Mouse (Mus musculus): ENCODE results near the gene Emc10. TPM values are rescaled to one million over a fixed set of nuclear protein-coding genes. Genes with fewer than 3 reads are reported as not detected.

The Emc10 gene
- polyA plus RNA-seq, 1 experiment from 2014 or later: 69.9 TPM

GRCm38 (mm10) chr7:44463056-44463425 is 33.3 kb downstream of the Emc10 start:
- Histone ChIP-seq H3K27me3 (ENCODE audit: control insufficient read depth, insufficient read depth, low read length) (peaks cover 56% of the 10 kb centered on the region), H3K36me3 (ENCODE audit: control insufficient read depth, insufficient read depth, low read length) (no peaks in the 10 kb centered on the region), H3K4me3 (replicated peaks; ENCODE audit: low read length) (no peak overlapping the region), H3K4me2 (ENCODE audit: low read depth, low read length) (peak overlapping the region; percentile 36; the same call in 1 of the 2 replicates), H3K27ac (ENCODE audit: low read length) (no peak overlapping the region), H3K9me3 (replicated peaks; ENCODE audit: control insufficient read depth, low read length) (no peaks in the 10 kb centered on the region), H3K9ac (ENCODE audit: low read length) (no peak overlapping the region), H3K4me1 (ENCODE audit: control insufficient read depth, insufficient read depth, low read length) (no peaks in the 10 kb centered on the region)
- ATAC-seq (ENCODE audit: insufficient read depth, low FRiP score): no peak
- 25% methylated on average over 8 of the region's 8 CpGs for WGBS

- ATAC-seq (ENCODE audit: insufficient read depth, low FRiP score): no peak
- Histone ChIP-seq H3K4me1 (ENCODE audit: control insufficient read depth, insufficient read depth, low read length) (no peaks in the 10 kb centered on the region), H3K27me3 (ENCODE audit: control insufficient read depth, insufficient read depth, low read length) (peaks cover 56% of the 10 kb centered on the region), H3K4me3 (replicated peaks; ENCODE audit: low read length) (peak overlapping the region; percentile 8), H3K9me3 (replicated peaks; ENCODE audit: control insufficient read depth, low read length) (no peaks in the 10 kb centered on the region), H3K36me3 (ENCODE audit: control insufficient read depth, insufficient read depth, low read length) (no peaks in the 10 kb centered on the region), H3K9ac (ENCODE audit: low read length) (no peak overlapping the region), H3K4me2 (ENCODE audit: low read depth, low read length) (peak overlapping the region; percentile 36; the same call in 1 of the 2 replicates), H3K27ac (ENCODE audit: low read length) (no peak overlapping the region)
- WGBS: 13% methylated on average over 70 of the region's 77 CpGs
These were observed 33.9 kb downstream of the Emc10 start for GRCm38 (mm10) chr7:44462218-44463055.

GRCm38 (mm10) chr7:44461503-44462217 is 34.7 kb downstream of the Emc10 start:
- ATAC-seq (ENCODE audit: insufficient read depth, low FRiP score): no peak

GRCm38 (mm10) chr7:44460767-44461502 is 35.4 kb downstream of the Emc10 start:
- no peak overlapping the region for H3K4me3 ChIP-seq (replicated peaks; ENCODE audit: low read length)
- no peak for ATAC-seq (ENCODE audit: insufficient read depth, low FRiP score)
- H3K36me3 ChIP-seq (ENCODE audit: control insufficient read depth, insufficient read depth, low read length): no peaks in the 10 kb centered on the region
- no peak overlapping the region for H3K9ac ChIP-seq (ENCODE audit: low read length)
- WGBS: 69% methylated on average over 31 of the region's 31 CpGs
- no peak overlapping the region for H3K27ac ChIP-seq (ENCODE audit: low read length)
- H3K4me2 ChIP-seq (ENCODE audit: low read depth, low read length): no peak overlapping the region
- no peaks in the 10 kb centered on the region for H3K9me3 ChIP-seq (replicated peaks; ENCODE audit: control insufficient read depth, low read length)
- H3K4me1 ChIP-seq (ENCODE audit: control insufficient read depth, insufficient read depth, low read length): no peaks in the 10 kb centered on the region
- peaks cover 56% of the 10 kb centered on the region for H3K27me3 ChIP-seq (ENCODE audit: control insufficient read depth, insufficient read depth, low read length)

More at GRCm38 (mm10) chr7:44461503-44462217, 34.7 kb downstream of the Emc10 start:
- H3K27me3 ChIP-seq (ENCODE audit: control insufficient read depth, insufficient read depth, low read length): peaks cover 56% of the 10 kb centered on the region
- H3K9ac ChIP-seq (ENCODE audit: low read length): no peak overlapping the region
- 44% methylated on average over 57 of the region's 57 CpGs for WGBS
- H3K27ac ChIP-seq (ENCODE audit: low read length): no peak overlapping the region
- H3K4me2 ChIP-seq (ENCODE audit: low read depth, low read length): no peak overlapping the region
- no peaks in the 10 kb centered on the region for H3K36me3 ChIP-seq (ENCODE audit: control insufficient read depth, insufficient read depth, low read length)
- no peak overlapping the region for H3K4me3 ChIP-seq (replicated peaks; ENCODE audit: low read length)
- no peaks in the 10 kb centered on the region for H3K4me1 ChIP-seq (ENCODE audit: control insufficient read depth, insufficient read depth, low read length)
- no peaks in the 10 kb centered on the region for H3K9me3 ChIP-seq (replicated peaks; ENCODE audit: control insufficient read depth, low read length)

GRCm38 (mm10) chr7:44460067-44460466 is 36.3 kb downstream of the Emc10 start:
- H3K4me3 ChIP-seq (replicated peaks; ENCODE audit: low read length): no peak overlapping the region

GRCm38 (mm10) chr7:44456302-44456701 is 40.0 kb downstream of the Emc10 start:
- Histone ChIP-seq H3K36me3 (ENCODE audit: control insufficient read depth, insufficient read depth, low read length) (no peaks in the 10 kb centered on the region), H3K4me3 (replicated peaks; ENCODE audit: low read length) (no peak overlapping the region), H3K27ac (ENCODE audit: low read length) (no peak overlapping the region), H3K9me3 (replicated peaks; ENCODE audit: control insufficient read depth, low read length) (no peaks in the 10 kb centered on the region), H3K4me1 (ENCODE audit: control insufficient read depth, insufficient read depth, low read length) (no peaks in the 10 kb centered on the region), H3K9ac (ENCODE audit: low read length) (no peak overlapping the region), H3K27me3 (ENCODE audit: control insufficient read depth, insufficient read depth, low read length) (peaks cover 15% of the 10 kb centered on the region), H3K4me2 (ENCODE audit: low read depth, low read length) (no peak overlapping the region)
- 80% methylated on average over 1 of the region's 1 CpGs for whole genome bisulfite sequencing
- ATAC-seq (ENCODE audit: insufficient read depth, low FRiP score): no peak

More at GRCm38 (mm10) chr7:44460067-44460466, 36.3 kb downstream of the Emc10 start:
- Histone ChIP-seq H3K9ac (ENCODE audit: low read length) (no peak overlapping the region), H3K27me3 (ENCODE audit: control insufficient read depth, insufficient read depth, low read length) (peaks cover 52% of the 10 kb centered on the region), H3K36me3 (ENCODE audit: control insufficient read depth, insufficient read depth, low read length) (no peaks in the 10 kb centered on the region), H3K4me1 (ENCODE audit: control insufficient read depth, insufficient read depth, low read length) (no peaks in the 10 kb centered on the region), H3K4me2 (ENCODE audit: low read depth, low read length) (no peak overlapping the region), H3K27ac (ENCODE audit: low read length) (no peak overlapping the region), H3K9me3 (replicated peaks; ENCODE audit: control insufficient read depth, low read length) (no peaks in the 10 kb centered on the region)
- WGBS: 68% methylated on average over 6 of the region's 6 CpGs
- ATAC-seq (ENCODE audit: insufficient read depth, low FRiP score): no peak

GRCm38 (mm10) chr7:44453256-44453655 is 43.1 kb downstream of the Emc10 start:
- Histone ChIP-seq H3K4me1 (ENCODE audit: control insufficient read depth, insufficient read depth, low read length) (no peaks in the 10 kb centered on the region), H3K4me2 (ENCODE audit: low read depth, low read length) (no peak overlapping the region), H3K4me3 (replicated peaks; ENCODE audit: low read length) (no peak overlapping the region), H3K27ac (ENCODE audit: low read length) (no peak overlapping the region), H3K9ac (ENCODE audit: low read length) (no peak overlapping the region), H3K9me3 (replicated peaks; ENCODE audit: control insufficient read depth, low read length) (no peaks in the 10 kb centered on the region), H3K27me3 (ENCODE audit: control insufficient read depth, insufficient read depth, low read length) (no peaks in the 10 kb centered on the region), H3K36me3 (ENCODE audit: control insufficient read depth, insufficient read depth, low read length) (no peaks in the 10 kb centered on the region)
- WGBS: 11% methylated on average over 3 of the region's 3 CpGs
- no peak for ATAC-seq (ENCODE audit: insufficient read depth, low FRiP score)

- H3K27me3 ChIP-seq (ENCODE audit: control insufficient read depth, insufficient read depth, low read length): peaks cover 53% of the 10 kb centered on the region
- no peaks in the 10 kb centered on the region for H3K9me3 ChIP-seq (replicated peaks; ENCODE audit: control insufficient read depth, low read length)
- H3K9ac ChIP-seq (ENCODE audit: low read length): no peak overlapping the region
- no peak overlapping the region for H3K4me2 ChIP-seq (ENCODE audit: low read depth, low read length)
- no peaks in the 10 kb centered on the region for H3K4me1 ChIP-seq (ENCODE audit: control insufficient read depth, insufficient read depth, low read length)
- H3K36me3 ChIP-seq (ENCODE audit: control insufficient read depth, insufficient read depth, low read length): no peaks in the 10 kb centered on the region
- H3K4me3 ChIP-seq (replicated peaks; ENCODE audit: low read length): no peak overlapping the region
- no peak overlapping the region for H3K27ac ChIP-seq (ENCODE audit: low read length)
- ATAC-seq (ENCODE audit: insufficient read depth, low FRiP score): no peak
- 34% methylated on average over 12 of the region's 12 CpGs for WGBS
These were observed 50.1 kb downstream of the Emc10 start for GRCm38 (mm10) chr7:44446070-44446855.

Data from stomach, embryonic 16.5 days (tissue).